Mouse (Mus musculus) limb, embryonic 14.5 days (tissue): ENCODE measurements around the gene Ncoa1. TPM values are rescaled to one million over a fixed set of nuclear protein-coding genes. Genes with fewer than 3 reads are reported as not detected.

ENCODE experiments used
- ATAC-seq: fragments of 200-750 bp; cut with Nextera tagmentation; 2 replicates; pipeline ENCODE4 v1.8.0; 2017; ENCODE audit warnings: low read depth, moderate number of reproducible peaks, moderate TSS enrichment; ENCODE audit not compliant: low FRiP score
- DNase-seq: peaks from one replicate; pipeline ENCODE4 v3.0.0-alpha.2; 2015; ENCODE audit warnings: low spot score
- H3K27ac ChIP-seq: fragments of 300-500 bp; sonication (generic); replicated peaks from 2 replicates; pipeline ENCODE4 v1.5.1; 2014; ENCODE audit warnings: low read depth, mild to moderate bottlenecking, low read length, moderate library complexity, mixed read lengths
- H3K27me3 ChIP-seq: fragments of 300-500 bp; sonication (generic); 2 replicates; pipeline ENCODE4 v1.6.1; 2014; ENCODE audit warnings: low read length, mixed read lengths; ENCODE audit not compliant: control insufficient read depth, insufficient read depth
- H3K36me3 ChIP-seq: fragments of 300-500 bp; sonication (generic); 2 replicates; pipeline ENCODE4 v1.6.1; 2014; ENCODE audit warnings: mild to moderate bottlenecking, low read length, moderate library complexity, mixed read lengths; ENCODE audit not compliant: control insufficient read depth, insufficient read depth
- H3K4me1 ChIP-seq: fragments of 300-500 bp; sonication (generic); 2 replicates; pipeline ENCODE4 v1.6.1; 2014; ENCODE audit warnings: antibody characterized with exemption, low read length, mixed read lengths; ENCODE audit not compliant: control insufficient read depth, insufficient read depth
- H3K4me2 ChIP-seq: fragments of 300-500 bp; sonication (generic); replicated peaks from 2 replicates; pipeline ENCODE4 v1.6.1; 2014; ENCODE audit warnings: low read depth, mild to moderate bottlenecking, low read length, moderate library complexity; ENCODE audit not compliant: severe bottlenecking
- H3K4me3 ChIP-seq: fragments of 300-500 bp; sonication (generic); replicated peaks from 2 replicates; pipeline ENCODE4 v1.5.1; 2014; ENCODE audit warnings: low read length
- H3K9ac ChIP-seq: fragments of 300-500 bp; sonication (generic); 2 replicates; pipeline ENCODE4 v1.6.1; 2014; ENCODE audit warnings: mild to moderate bottlenecking, low read depth, low read length, moderate library complexity; ENCODE audit not compliant: severe bottlenecking
- H3K9me3 ChIP-seq: fragments of 300-500 bp; sonication (generic); 2 replicates; pipeline ENCODE4 v1.6.1; 2016; ENCODE audit warnings: low read length; ENCODE audit not compliant: control insufficient read depth
- POLR2A ChIP-seq: fragments of 200-500 bp; IDR thresholded peaks from 2 replicates; pipeline ENCODE4 v1.8.0; 2012; ENCODE audit warnings: inconsistent platforms, mild to moderate bottlenecking, moderate library complexity, borderline replicate concordance; ENCODE audit not compliant: insufficient read depth, insufficient read length; ENCODE audit errors: extremely low read depth
- WGBS: fragments of 180-500 bp; shearing (Covaris S2); extraction: QIAGEN DNeasy Blood & Tissue Kit; methylation state at CpG from one replicate; pipeline ENCODE4 v1.1.7; 2014; 5-methylcytosine and 5-hydroxymethylcytosine counted together
- polyA plus RNA-seq, 2 experiments: library from polyadenylated mRNA; depleted of rRNA in 1 of 2; stranded (reverse) in 1 of 2; unstranded in 1 of 2; fragments of >200 nt; fragmentation: Nextera tagmentation in 1 of 2; extraction: Ambion mirVana in 1 of 2; gene quantifications; 2 replicates each; pipeline versions ENCODE4 v1.2.1 to v1.2.3; 2012 to 2014

Gene Ncoa1
- polyA plus RNA-seq, 2 experiments: 26.3 to 26.9 TPM

- DNase-seq: no peak
- TF ChIP-seq POLR2A: no peak
Measured at GRCm38 (mm10) chr12:4322227-4322626, 154.8 kb downstream of the Ncoa1 start.

GRCm38 (mm10) chr12:4313824-4314223 is 163.2 kb downstream of the Ncoa1 start:
- H3K4me2 ChIP-seq: no peak overlapping the region
- no peaks in the 10 kb centered on the region for H3K4me1 ChIP-seq
- peaks cover 10% of the 10 kb centered on the region for H3K36me3 ChIP-seq
- DNase-seq (no peak), ATAC-seq (no peak)
- H3K27ac ChIP-seq: no peak overlapping the region
- H3K9ac ChIP-seq: no peak overlapping the region
- H3K27me3 ChIP-seq: no peaks in the 10 kb centered on the region
- H3K4me3 ChIP-seq: no peak overlapping the region
- TF ChIP-seq POLR2A: no peak
- H3K9me3 ChIP-seq: no peaks in the 10 kb centered on the region

More at GRCm38 (mm10) chr12:4322227-4322626, 154.8 kb downstream of the Ncoa1 start:
- H3K4me1 ChIP-seq: no peaks in the 10 kb centered on the region
- no peak overlapping the region for H3K9ac ChIP-seq
- H3K36me3 ChIP-seq: peaks cover 28% of the 10 kb centered on the region
- no peaks in the 10 kb centered on the region for H3K27me3 ChIP-seq
- 24% methylated on average over 2 of the region's 2 CpGs for WGBS
- no peak for ATAC-seq
- H3K4me2 ChIP-seq: no peak overlapping the region
- no peak overlapping the region for H3K27ac ChIP-seq
- H3K9me3 ChIP-seq: no peaks in the 10 kb centered on the region
- H3K4me3 ChIP-seq: no peak overlapping the region

GRCm38 (mm10) chr12:4306712-4307313 is 170.2 kb downstream of the Ncoa1 start:
- no peak for DNase-seq
- no peak overlapping the region for H3K4me2 ChIP-seq
- 94% methylated on average over 1 of the region's 1 CpGs for WGBS
- no peak for TF ChIP-seq POLR2A
- H3K4me3 ChIP-seq: no peak overlapping the region
- H3K9ac ChIP-seq: no peak overlapping the region
- H3K36me3 ChIP-seq: 0 out of 2 replicates have a peak, but pooled peaks cover 9% of the 10 kb centered on the region
- H3K9me3 ChIP-seq: no peaks in the 10 kb centered on the region
- no peak overlapping the region for H3K27ac ChIP-seq
- no peak for ATAC-seq
- H3K4me1 ChIP-seq: no peaks in the 10 kb centered on the region
- H3K27me3 ChIP-seq: no peaks in the 10 kb centered on the region

GRCm38 (mm10) chr12:4299300-4299699 is 177.7 kb downstream of the Ncoa1 start:
- Histone ChIP-seq H3K27ac (no peak overlapping the region), H3K36me3 (peaks cover 14% of the 10 kb centered on the region), H3K4me2 (no peak overlapping the region), H3K27me3 (no peaks in the 10 kb centered on the region), H3K4me3 (no peak overlapping the region), H3K4me1 (no peaks in the 10 kb centered on the region), H3K9ac (no peak overlapping the region), H3K9me3 (no peaks in the 10 kb centered on the region)
- DNase-seq: no peak
- no peak for ATAC-seq
- no peak for TF ChIP-seq POLR2A
- 81% methylated on average over 3 of the region's 3 CpGs for WGBS

- no peak for TF ChIP-seq POLR2A
- Histone ChIP-seq H3K36me3 (peaks cover 18% of the 10 kb centered on the region), H3K9ac (no peak overlapping the region), H3K4me1 (no peaks in the 10 kb centered on the region), H3K27me3 (no peaks in the 10 kb centered on the region), H3K9me3 (no peaks in the 10 kb centered on the region), H3K4me2 (no peak overlapping the region), H3K27ac (no peak overlapping the region), H3K4me3 (no peak overlapping the region)
- WGBS: 73% methylated on average over 4 of the region's 4 CpGs
- ATAC-seq: no peak
- no peak for DNase-seq
Measured at GRCm38 (mm10) chr12:4298626-4299025, 178.4 kb downstream of the Ncoa1 start.
